In the genomic region with DNA sequence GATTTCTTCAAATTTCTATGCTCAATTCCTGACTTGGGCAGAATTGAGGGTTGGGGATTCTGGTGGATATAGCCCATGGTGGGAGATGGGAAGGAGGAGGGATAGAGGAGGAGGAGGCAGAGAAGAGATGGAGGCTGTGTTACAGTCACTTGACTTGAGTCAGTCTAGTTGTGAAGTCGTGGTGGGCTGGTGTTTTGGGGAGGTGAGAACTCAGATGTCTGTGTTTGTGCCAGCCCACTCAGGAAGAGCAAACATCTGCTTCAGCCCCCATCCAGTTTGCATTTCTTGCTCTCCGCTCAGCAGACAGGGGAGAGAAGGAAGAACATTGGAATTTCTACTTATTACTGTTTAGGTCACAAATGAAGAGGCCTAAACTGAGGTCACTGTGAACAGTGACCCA, we compare ENCODE assay signal across 28 mouse cellular contexts.
DNase-seq lines count a peak whose midpoint lies in the region; ATAC-seq and TF ChIP-seq lines count a peak whose summit lies in the region.
"Had no signal": no experiment of that assay in that cellular context is flagged by ENCODE, and none has a peak within 500 bp of the region (broad histone marks: within the 10 kb centered on the region; RNA-seq: fewer than 3 reads in every experiment).

No protein-coding gene starts in this region.

- no peak for TF ChIP-seq EP300 in lung, postnatal 0 days (IDR thresholded peaks at IDR 0.05)

- H3K4me1 ChIP-seq in lung, postnatal 0 days (ENCODE audit: insufficient read depth, low read depth, low read length), result no peaks in the 10 kb centered on the region
- H3K4me1 ChIP-seq: embryonic facial prominence, embryonic 12.5 days; heart, embryonic 12.5 days; hindbrain, embryonic 13.5 days; liver, embryonic 12.5 days; stomach, embryonic 15.5 days had no signal

- no peaks in the 10 kb centered on the region for H3K36me3 ChIP-seq in lung, postnatal 0 days (ENCODE audit: insufficient read depth, low read length)
- H3K36me3 ChIP-seq: embryonic facial prominence, embryonic 12.5 days; G1E; heart, embryonic 12.5 days; hindbrain, embryonic 13.5 days; liver, embryonic 12.5 days; stomach, embryonic 15.5 days had no signal

- H3K9me3 ChIP-seq in lung, postnatal 0 days (ENCODE audit: low read length), result no peaks in the 10 kb centered on the region
- H3K9me3 ChIP-seq: embryonic facial prominence, embryonic 12.5 days; heart, embryonic 12.5 days; hindbrain, embryonic 13.5 days; stomach, embryonic 15.5 days had no signal

- peak; percentile 25 for DNase-seq in heart, adult 11 months
- no peak for DNase-seq in heart, adult 8-10 months (ENCODE audit: low spot score)
- DNase-seq in right cerebral cortex, postnatal 25 days, result peak; percentile 33
- no peak for DNase-seq in right cerebral cortex, postnatal 14 days
- peak; percentile 37 to 43 for DNase-seq in left cerebral cortex, postnatal 36 days (ENCODE audit: low spot score in 2 of 2)
- DNase-seq in layer of hippocampus, postnatal 25 days (ENCODE audit: extremely low spot score in 1 of 2, low spot score in 1 of 2), result no peak
- DNase-seq in lung, postnatal 0 days (ENCODE audit: low spot score), result no peak
- DNase-seq: adrenal gland, postnatal 10 days; cerebellum, adult 11-12 months; cerebellum, adult 9-11 months; embryo, embryonic 11 days; gastrocnemius, postnatal 14 days; heart, adult 18-20 months; heart, postnatal 4 days; kidney, adult 9 months; kidney, postnatal 10 days; lung, adult 18-20 months; lung, postnatal 10 days; midbrain, embryonic 14.5 days; thymus, postnatal 25 days had no signal

- H3K27ac ChIP-seq in lung, postnatal 0 days (ENCODE audit: low read length), result no peak overlapping the region
- H3K27ac ChIP-seq: embryonic facial prominence, embryonic 12.5 days; hindbrain, embryonic 13.5 days; liver, embryonic 12.5 days; stomach, embryonic 15.5 days had no signal

- no peak overlapping the region for H3K4me2 ChIP-seq in lung, postnatal 0 days (replicated peaks; ENCODE audit: low read depth, low read length)
- H3K4me2 ChIP-seq: embryonic facial prominence, embryonic 12.5 days; heart, embryonic 12.5 days; hindbrain, embryonic 13.5 days; liver, embryonic 12.5 days; stomach, embryonic 15.5 days had no signal

- TF ChIP-seq CTCF in lung, postnatal 0 days (IDR thresholded peaks at IDR 0.05), result no peak

- H3K27me3 ChIP-seq in lung, postnatal 0 days (replicated peaks; ENCODE audit: insufficient read depth, low read length), result no peaks in the 10 kb centered on the region
- H3K27me3 ChIP-seq: embryonic facial prominence, embryonic 12.5 days; heart, embryonic 12.5 days; hindbrain, embryonic 13.5 days; liver, embryonic 12.5 days; stomach, embryonic 15.5 days had no signal

- H3K9ac ChIP-seq in lung, postnatal 0 days (replicated peaks; ENCODE audit: low read depth), result no peak overlapping the region
- H3K9ac ChIP-seq: embryonic facial prominence, embryonic 12.5 days; heart, embryonic 12.5 days; hindbrain, embryonic 13.5 days; liver, embryonic 12.5 days; stomach, embryonic 15.5 days had no signal

- 68% methylated on average over 2 of the region's 2 CpGs for WGBS in lung, postnatal 0 days

- no peak for ATAC-seq in lung, postnatal 0 days
- ATAC-seq: forebrain, embryonic 14.5 days; intestine, postnatal 0 days; liver, embryonic 12.5 days had no signal

- no peak overlapping the region for H3K4me3 ChIP-seq in lung, postnatal 0 days (ENCODE audit: low read depth, low read length)
- H3K4me3 ChIP-seq: embryonic facial prominence, embryonic 12.5 days; heart, embryonic 12.5 days; hindbrain, embryonic 13.5 days; liver, embryonic 12.5 days; stomach, embryonic 15.5 days had no signal

- intact Hi-C loops in left cerebral cortex, postnatal 36 days (cut with DNase I), result no loop called here

Comparison
In these comparisons a context has a peak if more than half of its experiments do, and no peak if none do; other contexts are left out.
1. DNase-seq: peak in heart, adult 11 months (single experiment), right cerebral cortex, postnatal 25 days (single experiment) and left cerebral cortex, postnatal 36 days (2 of 2); none in heart, adult 8-10 months (single experiment), right cerebral cortex, postnatal 14 days (single experiment), layer of hippocampus, postnatal 25 days (0 of 2) and lung, postnatal 0 days (single experiment).